Mouse (Mus musculus): ENCODE data around the gene Csrp2. TPM values are rescaled to one million over a fixed set of nuclear protein-coding genes. Genes with fewer than 3 reads are reported as not detected.

Gene Csrp2
- polyA plus RNA-seq, 1 experiment from 2014 or later, result 197 TPM

DNA sequence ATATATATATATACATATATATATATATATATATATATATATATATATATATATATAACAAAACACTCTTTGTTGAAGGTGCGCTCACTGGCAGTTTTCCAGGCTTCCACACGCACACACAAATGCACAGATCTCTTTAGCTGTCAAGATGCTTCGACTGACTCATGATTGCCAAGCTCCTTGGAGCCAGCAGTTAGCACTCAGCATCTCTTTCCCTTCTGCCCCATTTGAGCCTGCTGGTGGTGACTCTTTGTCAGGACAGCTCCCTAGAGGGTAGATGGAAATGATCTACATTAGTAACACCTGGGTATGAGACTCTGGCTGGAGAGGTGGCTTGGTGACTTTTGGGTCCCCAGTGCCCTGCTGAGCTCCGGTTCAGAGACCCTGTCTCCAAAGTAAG is 20.1 kb downstream of the Csrp2 start:
- H3K27ac ChIP-seq (ENCODE audit: low read length), result peak overlapping the region; percentile 54; the same call in 1 of the 2 replicates
- H3K9me3 ChIP-seq (ENCODE audit: control insufficient read depth, low read length), result no peaks in the 10 kb centered on the region
- no peaks in the 10 kb centered on the region for H3K27me3 ChIP-seq (ENCODE audit: control insufficient read depth, insufficient read depth, low read depth, low read length)
- no peak overlapping the region for H3K9ac ChIP-seq (ENCODE audit: low read length)
- H3K4me2 ChIP-seq (ENCODE audit: low read depth, low read length), result no peak overlapping the region
- no peak for ATAC-seq (ENCODE audit: low read depth)
- peaks cover 4% of the 10 kb centered on the region for H3K36me3 ChIP-seq (ENCODE audit: control insufficient read depth, insufficient read depth, low read length)
- H3K4me1 ChIP-seq (replicated peaks; ENCODE audit: control insufficient read depth, insufficient read depth, low read length), result peaks cover 14% of the 10 kb centered on the region
- no peak overlapping the region for H3K4me3 ChIP-seq (ENCODE audit: low read length)
- WGBS, result 49% methylated on average over 4 of the region's 4 CpGs

DNA sequence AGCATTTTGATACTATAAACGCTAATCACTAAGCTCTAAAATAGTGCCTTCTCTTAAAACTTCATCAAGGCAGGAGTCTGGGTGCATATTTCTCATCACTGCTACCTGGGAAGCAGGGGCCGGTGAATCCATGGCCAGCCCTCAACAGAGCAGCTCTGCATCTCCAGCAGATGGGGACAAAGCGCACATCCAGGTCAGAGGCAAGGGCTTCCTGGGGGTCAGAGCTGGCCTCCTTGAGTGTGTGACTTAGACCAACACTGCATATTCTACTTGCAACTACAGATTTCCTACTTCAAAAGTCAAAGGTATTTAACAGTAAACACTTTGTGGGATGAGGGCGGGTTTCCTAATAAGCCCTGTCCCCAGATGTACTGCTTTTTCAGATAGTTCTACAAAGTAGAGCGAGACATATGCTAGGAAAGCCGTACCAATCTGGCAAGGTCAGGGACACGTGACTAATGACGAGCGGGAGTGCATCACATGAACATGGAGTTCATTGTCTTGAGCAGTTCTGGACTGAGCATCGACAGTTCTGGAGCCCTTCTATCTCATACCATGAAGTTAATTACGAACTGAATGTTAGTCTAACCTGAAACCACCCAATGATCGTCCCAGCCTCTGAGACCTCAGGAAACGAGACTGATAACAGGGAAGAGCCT is 21.3 kb downstream of the Csrp2 start:
- no peak for ATAC-seq (ENCODE audit: low read depth)
- H3K4me2 ChIP-seq (ENCODE audit: low read depth, low read length), result no peak overlapping the region
- H3K9me3 ChIP-seq (ENCODE audit: control insufficient read depth, low read length), result no peaks in the 10 kb centered on the region
- H3K9ac ChIP-seq (ENCODE audit: low read length), result no peak overlapping the region
- H3K4me1 ChIP-seq (replicated peaks; ENCODE audit: control insufficient read depth, insufficient read depth, low read length), result peaks cover 14% of the 10 kb centered on the region
- no peaks in the 10 kb centered on the region for H3K27me3 ChIP-seq (ENCODE audit: control insufficient read depth, insufficient read depth, low read depth, low read length)
- WGBS, result 76% methylated on average over 13 of the region's 13 CpGs
- no peak overlapping the region for H3K27ac ChIP-seq (ENCODE audit: low read length)
- H3K4me3 ChIP-seq (ENCODE audit: low read length), result no peak overlapping the region
- H3K36me3 ChIP-seq (ENCODE audit: control insufficient read depth, insufficient read depth, low read length), result peaks cover 4% of the 10 kb centered on the region

DNA sequence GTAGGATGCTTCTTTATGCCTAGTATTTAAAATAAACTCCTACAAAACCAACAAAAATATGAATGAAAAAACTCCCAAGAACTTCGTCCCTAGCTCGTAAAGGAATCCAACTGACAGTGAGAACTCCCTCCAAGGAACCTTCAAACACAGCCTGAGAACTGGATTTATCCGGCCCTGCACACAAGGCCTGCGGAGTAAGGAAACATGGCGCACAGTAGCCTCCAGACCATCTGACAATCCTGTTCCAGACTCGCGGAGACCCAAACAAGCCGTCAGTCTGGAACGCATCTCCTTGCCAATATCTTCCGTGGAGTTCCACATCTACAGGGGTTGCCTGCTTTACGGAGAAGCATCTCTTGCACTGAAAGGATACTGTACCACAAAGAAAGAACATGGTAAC is 22.4 kb downstream of the Csrp2 start:
- ATAC-seq (ENCODE audit: low read depth), result no peak
- H3K36me3 ChIP-seq (ENCODE audit: control insufficient read depth, insufficient read depth, low read length), result peaks cover 7% of the 10 kb centered on the region
- no peak overlapping the region for H3K27ac ChIP-seq (ENCODE audit: low read length)
- H3K4me2 ChIP-seq (ENCODE audit: low read depth, low read length), result no peak overlapping the region
- no peaks in the 10 kb centered on the region for H3K27me3 ChIP-seq (ENCODE audit: control insufficient read depth, insufficient read depth, low read depth, low read length)
- 88% methylated on average over 11 of the region's 11 CpGs for WGBS
- no peaks in the 10 kb centered on the region for H3K9me3 ChIP-seq (ENCODE audit: control insufficient read depth, low read length)
- H3K4me3 ChIP-seq (ENCODE audit: low read length), result no peak overlapping the region
- H3K4me1 ChIP-seq (replicated peaks; ENCODE audit: control insufficient read depth, insufficient read depth, low read length), result peaks cover 14% of the 10 kb centered on the region
- H3K9ac ChIP-seq (ENCODE audit: low read length), result no peak overlapping the region

DNA sequence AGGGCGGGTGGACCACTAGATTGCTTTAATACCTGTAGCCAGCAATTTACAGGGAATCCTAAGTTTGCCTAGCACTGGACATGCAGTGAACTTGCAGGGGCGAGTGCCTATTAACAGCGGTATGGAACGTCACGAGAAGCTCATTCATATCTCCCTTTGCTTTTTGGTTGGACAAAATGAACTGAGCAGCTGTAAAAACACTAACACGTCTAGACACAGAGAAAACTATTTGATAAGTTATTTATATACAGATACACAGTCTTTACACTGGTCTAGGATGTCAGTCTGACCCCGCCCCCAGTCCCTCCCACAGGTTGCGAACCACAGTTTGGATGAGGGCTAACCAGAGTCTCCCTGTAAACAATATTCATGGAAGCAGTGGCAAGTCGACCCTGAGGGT is 23.2 kb downstream of the Csrp2 start:
- H3K4me1 ChIP-seq (replicated peaks; ENCODE audit: control insufficient read depth, insufficient read depth, low read length), result peaks cover 14% of the 10 kb centered on the region
- no peak overlapping the region for H3K4me3 ChIP-seq (ENCODE audit: low read length)
- no peak overlapping the region for H3K4me2 ChIP-seq (ENCODE audit: low read depth, low read length)
- no peaks in the 10 kb centered on the region for H3K27me3 ChIP-seq (ENCODE audit: control insufficient read depth, insufficient read depth, low read depth, low read length)
- WGBS, result 77% methylated on average over 9 of the region's 9 CpGs
- H3K27ac ChIP-seq (ENCODE audit: low read length), result no peak overlapping the region
- H3K36me3 ChIP-seq (ENCODE audit: control insufficient read depth, insufficient read depth, low read length), result peaks cover 7% of the 10 kb centered on the region
- no peak overlapping the region for H3K9ac ChIP-seq (ENCODE audit: low read length)
- ATAC-seq (ENCODE audit: low read depth), result no peak
- H3K9me3 ChIP-seq (ENCODE audit: control insufficient read depth, low read length), result no peaks in the 10 kb centered on the region

DNA sequence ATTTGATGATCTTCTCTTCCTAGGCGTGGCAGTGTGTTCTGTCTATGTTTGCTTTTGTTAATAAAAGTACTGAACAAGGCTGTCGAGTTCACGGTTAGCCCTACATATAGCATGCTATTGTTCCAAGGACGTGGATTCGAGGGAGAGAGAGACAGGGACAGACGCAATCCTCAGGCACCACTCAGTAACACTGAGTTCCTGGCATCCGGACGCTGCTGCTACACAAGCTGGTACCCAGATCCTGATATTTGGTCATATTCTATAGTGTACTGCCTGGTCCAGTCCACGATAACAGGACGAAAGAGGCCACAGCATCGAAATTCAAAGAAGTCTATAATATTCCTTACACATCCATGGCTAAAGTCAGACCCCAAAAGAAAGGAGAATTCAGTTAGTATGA is 24.6 kb downstream of the Csrp2 start:
- no peak for ATAC-seq (ENCODE audit: low read depth)
- Histone ChIP-seq H3K9me3 (ENCODE audit: control insufficient read depth, low read length) (no peaks in the 10 kb centered on the region), H3K27me3 (ENCODE audit: control insufficient read depth, insufficient read depth, low read depth, low read length) (no peaks in the 10 kb centered on the region), H3K4me1 (replicated peaks; ENCODE audit: control insufficient read depth, insufficient read depth, low read length) (peaks cover 11% of the 10 kb centered on the region), H3K4me2 (ENCODE audit: low read depth, low read length) (no peak overlapping the region), H3K4me3 (ENCODE audit: low read length) (no peak overlapping the region), H3K36me3 (ENCODE audit: control insufficient read depth, insufficient read depth, low read length) (peaks cover 10% of the 10 kb centered on the region), H3K9ac (ENCODE audit: low read length) (no peak overlapping the region), H3K27ac (ENCODE audit: low read length) (no peak overlapping the region)
- whole genome bisulfite sequencing, result 89% methylated on average over 11 of the region's 11 CpGs

DNA sequence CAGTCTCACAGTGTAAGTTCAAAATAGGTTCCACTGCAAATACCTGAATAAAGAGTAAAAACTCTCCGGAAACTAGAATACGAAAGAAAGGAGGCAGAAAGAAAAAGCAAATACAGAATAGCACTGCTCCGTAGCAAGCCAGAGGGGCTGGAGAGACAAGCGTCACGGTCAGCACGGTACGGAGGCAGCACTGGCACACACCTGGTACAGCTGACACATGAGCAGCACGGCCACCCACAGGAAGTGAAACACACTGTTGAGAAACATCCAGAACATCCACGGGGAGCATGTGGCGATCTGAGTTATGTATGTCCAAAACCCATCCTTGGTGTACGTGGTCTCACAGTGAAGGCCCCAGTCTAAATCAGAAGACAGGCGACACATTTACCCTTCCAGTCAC is 26.4 kb downstream of the Csrp2 start:
- H3K4me3 ChIP-seq (ENCODE audit: low read length), result no peak overlapping the region
- H3K9me3 ChIP-seq (ENCODE audit: control insufficient read depth, low read length), result no peaks in the 10 kb centered on the region
- no peak for ATAC-seq (ENCODE audit: low read depth)
- no peaks in the 10 kb centered on the region for H3K27me3 ChIP-seq (ENCODE audit: control insufficient read depth, insufficient read depth, low read depth, low read length)
- 76% methylated on average over 12 of the region's 12 CpGs for WGBS
- peaks cover 20% of the 10 kb centered on the region for H3K36me3 ChIP-seq (ENCODE audit: control insufficient read depth, insufficient read depth, low read length)
- H3K9ac ChIP-seq (ENCODE audit: low read length), result no peak overlapping the region
- H3K27ac ChIP-seq (ENCODE audit: low read length), result no peak overlapping the region
- no peak overlapping the region for H3K4me2 ChIP-seq (ENCODE audit: low read depth, low read length)
- no peaks in the 10 kb centered on the region for H3K4me1 ChIP-seq (replicated peaks; ENCODE audit: control insufficient read depth, insufficient read depth, low read length)

DNA sequence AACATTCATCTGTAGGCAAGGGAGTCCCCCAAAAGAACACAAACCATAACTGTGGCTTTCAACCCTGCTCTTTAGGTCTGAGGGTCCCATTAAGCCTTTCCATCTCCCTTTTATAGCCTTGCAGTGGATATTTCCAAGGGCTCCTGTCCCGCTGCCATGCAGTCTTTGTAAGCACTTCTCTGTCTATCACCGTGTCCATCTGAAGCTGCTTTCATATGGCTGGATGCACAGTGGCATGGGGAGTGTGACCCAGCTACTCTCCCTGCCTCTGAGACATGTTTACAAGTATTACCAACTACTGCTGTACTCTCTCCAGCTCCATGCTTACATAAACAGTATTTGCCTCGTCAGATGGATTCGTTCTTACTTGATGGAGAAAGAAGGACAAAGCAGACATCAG is 28.0 kb downstream of the Csrp2 start:
- WGBS, result 82% methylated on average over 4 of the region's 4 CpGs
- H3K36me3 ChIP-seq (ENCODE audit: control insufficient read depth, insufficient read depth, low read length), result peaks cover 16% of the 10 kb centered on the region
- H3K27ac ChIP-seq (ENCODE audit: low read length), result no peak overlapping the region
- H3K4me3 ChIP-seq (ENCODE audit: low read length), result no peak overlapping the region
- H3K27me3 ChIP-seq (ENCODE audit: control insufficient read depth, insufficient read depth, low read depth, low read length), result no peaks in the 10 kb centered on the region
- no peak overlapping the region for H3K4me2 ChIP-seq (ENCODE audit: low read depth, low read length)
- H3K9ac ChIP-seq (ENCODE audit: low read length), result no peak overlapping the region
- H3K4me1 ChIP-seq (replicated peaks; ENCODE audit: control insufficient read depth, insufficient read depth, low read length), result peaks cover 3% of the 10 kb centered on the region; the same call in 1 of the 2 replicates
- no peak for ATAC-seq (ENCODE audit: low read depth)
- H3K9me3 ChIP-seq (ENCODE audit: control insufficient read depth, low read length), result no peaks in the 10 kb centered on the region

DNA sequence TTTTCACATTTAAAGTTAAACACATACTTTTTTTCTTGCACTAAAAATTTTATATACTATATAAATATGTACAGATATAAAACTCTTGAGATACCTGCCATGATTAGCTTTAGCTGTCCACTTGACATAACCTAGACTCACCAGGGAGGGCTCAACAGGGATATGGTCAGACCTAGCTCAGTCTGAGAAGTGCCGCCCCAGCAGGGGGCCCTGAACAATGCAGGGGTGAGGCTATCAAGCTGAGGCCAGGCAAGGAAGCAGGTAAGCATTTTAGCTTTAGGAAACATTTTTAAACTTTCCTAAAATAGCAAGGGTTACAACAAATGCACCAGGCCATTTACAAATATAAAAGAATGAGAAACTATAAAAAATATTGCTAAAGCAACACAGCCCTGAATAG is 31.5 kb downstream of the Csrp2 start:
- no peak for ATAC-seq (ENCODE audit: low read depth)
- Histone ChIP-seq H3K4me2 (ENCODE audit: low read depth, low read length) (no peak overlapping the region), H3K36me3 (ENCODE audit: control insufficient read depth, insufficient read depth, low read length) (peaks cover 14% of the 10 kb centered on the region), H3K27ac (ENCODE audit: low read length) (no peak overlapping the region), H3K4me1 (replicated peaks; ENCODE audit: control insufficient read depth, insufficient read depth, low read length) (peaks cover 5% of the 10 kb centered on the region; the same call in 1 of the 2 replicates), H3K9ac (ENCODE audit: low read length) (no peak overlapping the region), H3K4me3 (ENCODE audit: low read length) (no peak overlapping the region), H3K27me3 (ENCODE audit: control insufficient read depth, insufficient read depth, low read depth, low read length) (no peaks in the 10 kb centered on the region), H3K9me3 (ENCODE audit: control insufficient read depth, low read length) (no peaks in the 10 kb centered on the region)
- 74% methylated on average over 1 of the region's 1 CpGs for WGBS

DNA sequence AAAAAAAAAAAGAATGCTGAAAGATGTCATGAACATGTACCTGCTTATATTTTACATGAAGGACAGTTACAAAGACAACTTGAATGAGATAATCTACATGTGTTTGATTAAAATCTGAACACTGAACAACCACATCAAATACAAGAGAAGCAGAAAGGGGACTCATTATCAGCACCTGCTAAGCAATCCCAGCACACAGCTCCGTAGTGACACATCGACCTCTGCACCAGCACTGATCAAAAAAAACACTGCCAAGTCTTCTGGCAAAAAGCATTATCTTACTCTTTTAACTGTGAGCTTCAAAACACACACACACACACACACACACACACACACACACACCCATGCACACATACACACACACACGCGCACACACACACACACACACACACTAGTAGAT is 32.2 kb downstream of the Csrp2 start:
- WGBS, result 75% methylated on average over 4 of the region's 4 CpGs
- Histone ChIP-seq H3K4me3 (ENCODE audit: low read length) (no peak overlapping the region), H3K27me3 (ENCODE audit: control insufficient read depth, insufficient read depth, low read depth, low read length) (no peaks in the 10 kb centered on the region), H3K4me2 (ENCODE audit: low read depth, low read length) (no peak overlapping the region), H3K9me3 (ENCODE audit: control insufficient read depth, low read length) (no peaks in the 10 kb centered on the region), H3K9ac (ENCODE audit: low read length) (no peak overlapping the region), H3K36me3 (ENCODE audit: control insufficient read depth, insufficient read depth, low read length) (peaks cover 13% of the 10 kb centered on the region), H3K27ac (ENCODE audit: low read length) (no peak overlapping the region), H3K4me1 (replicated peaks; ENCODE audit: control insufficient read depth, insufficient read depth, low read length) (peaks cover 5% of the 10 kb centered on the region; the same call in 1 of the 2 replicates)
- ATAC-seq (ENCODE audit: low read depth), result no peak
